Mouse (Mus musculus): ENCODE data around the gene Med18.

DNA sequence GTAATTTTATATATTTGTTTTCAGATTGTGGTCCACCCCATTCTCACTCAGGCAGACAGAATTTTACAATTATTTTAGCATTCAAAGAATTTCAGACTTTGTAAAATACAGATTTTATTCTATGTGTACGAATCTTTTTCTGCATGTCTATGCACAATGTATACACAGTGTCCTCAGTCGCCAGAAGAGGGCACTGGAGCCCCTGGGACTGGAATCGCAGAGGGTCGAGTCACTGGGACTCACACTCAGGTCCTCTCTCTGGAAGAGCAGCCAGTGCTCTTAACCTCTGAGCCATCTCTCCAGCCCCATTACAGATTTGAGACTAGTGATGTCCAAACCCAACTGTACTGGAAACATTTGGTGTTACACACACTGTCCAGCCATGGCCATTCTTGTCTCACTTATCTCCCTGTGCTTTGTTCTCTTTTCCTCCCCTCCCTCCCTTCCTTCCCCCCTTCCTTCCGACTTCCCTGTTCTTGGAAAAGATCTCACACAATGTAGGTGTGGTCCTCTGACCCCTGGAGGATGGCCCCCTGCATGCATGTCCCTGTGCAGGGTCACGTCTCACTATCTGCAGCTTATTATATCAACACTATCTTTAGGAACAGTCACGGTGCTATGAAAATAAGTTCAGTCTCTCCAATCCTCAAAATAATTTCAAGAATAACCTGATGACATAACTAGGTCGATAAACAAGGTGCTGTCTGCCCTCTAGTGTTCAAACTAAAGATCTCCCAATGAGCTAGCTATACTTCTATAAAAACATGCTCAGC is 52.2 kb downstream of the Med18 start:
- TF ChIP-seq CTCF (IDR thresholded peaks at IDR 0.05; ENCODE audit: insufficient read depth, low read depth, low read length) (peak; percentile 21; the same call in 1 of the 2 replicates), POLR2A (IDR thresholded peaks at IDR 0.05; ENCODE audit: insufficient read depth, low read depth, low read length) (no peak)
